Mouse (Mus musculus): ENCODE results near the gene Spdya. TPM values are rescaled to one million over a fixed set of nuclear protein-coding genes. Genes with fewer than 3 reads are reported as not detected.
"Not testable (repeated sequence)": the region's sequence is repeated elsewhere in the genome, so short reads cannot be mapped to it uniquely, and the experiment has no call there.

Spdya gene
- polyA plus RNA-seq, 1 experiment from 2014 or later, result 0.78 TPM

- Histone ChIP-seq H3K4me1 (no peaks in the 10 kb centered on the region), H3K27ac (no peak overlapping the region), H3K9ac (no peak overlapping the region), H3K36me3 (peaks cover 45% of the 10 kb centered on the region), H3K4me2 (no peak overlapping the region), H3K4me3 (replicated peaks) (no peak overlapping the region), H3K27me3 (replicated peaks) (no peaks in the 10 kb centered on the region), H3K9me3 (no peaks in the 10 kb centered on the region)
- ATAC-seq (ENCODE audit: insufficient read depth, low FRiP score, low read depth), result no peak
- 88% methylated on average over 8 of the region's 8 CpGs for WGBS
Measured at GRCm38 (mm10) chr17:71636786-71637185, 84.9 kb downstream of the Spdya start.

GRCm38 (mm10) chr17:71637750-71638265 is 85.9 kb downstream of the Spdya start:
- no peaks in the 10 kb centered on the region for H3K9me3 ChIP-seq
- 82% methylated on average over 4 of the region's 4 CpGs for WGBS
- no peak overlapping the region for H3K4me2 ChIP-seq
- H3K4me1 ChIP-seq, result no peaks in the 10 kb centered on the region
- H3K4me3 ChIP-seq (replicated peaks), result no peak overlapping the region
- no peak overlapping the region for H3K27ac ChIP-seq
- ATAC-seq (ENCODE audit: insufficient read depth, low FRiP score, low read depth), result no peak
- peaks cover 45% of the 10 kb centered on the region for H3K36me3 ChIP-seq
- no peak overlapping the region for H3K9ac ChIP-seq
- H3K27me3 ChIP-seq (replicated peaks), result no peaks in the 10 kb centered on the region

GRCm38 (mm10) chr17:71639056-71639455 is 87.2 kb downstream of the Spdya start:
- peaks cover 38% of the 10 kb centered on the region for H3K36me3 ChIP-seq
- not testable (repeated sequence) for ATAC-seq (ENCODE audit: insufficient read depth, low FRiP score, low read depth)

More at GRCm38 (mm10) chr17:71639056-71639455, 87.2 kb downstream of the Spdya start:
- H3K27me3 ChIP-seq (replicated peaks); H3K4me3 ChIP-seq (replicated peaks); H3K4me1 ChIP-seq; H3K9ac ChIP-seq; H3K4me2 ChIP-seq; H3K27ac ChIP-seq; H3K9me3 ChIP-seq: not testable (repeated sequence)
- WGBS, result 77% methylated on average over 5 of the region's 5 CpGs

Other genes starting within 250 kb of the Spdya start
- gene Emilin2, start 240.1 kb upstream of the Spdya start, polyA plus RNA-seq (2015; fragmentation: Nextera tagmentation; extraction: Ambion mirVana), result 4.7 and 5.9 TPM in 2 replicates
- 3.1 and 3.3 TPM in 2 replicates for gene Gm4707, start 92.1 kb upstream of the Spdya start, polyA plus RNA-seq (2015; fragmentation: Nextera tagmentation; extraction: Ambion mirVana)
- gene Smchd1, start 76.7 kb upstream of the Spdya start, polyA plus RNA-seq (2015; fragmentation: Nextera tagmentation; extraction: Ambion mirVana), result 57.1 and 58.3 TPM in 2 replicates
- gene Ndc80, start 25.2 kb upstream of the Spdya start, polyA plus RNA-seq (2015; fragmentation: Nextera tagmentation; extraction: Ambion mirVana), result 41.2 and 41.3 TPM in 2 replicates
- 74.6 and 76.4 TPM in 2 replicates for gene Wdr43, start 63.8 kb downstream of the Spdya start, polyA plus RNA-seq (2015; fragmentation: Nextera tagmentation; extraction: Ambion mirVana)
- gene Togaram2, start 121.2 kb downstream of the Spdya start, polyA plus RNA-seq (2015; fragmentation: Nextera tagmentation; extraction: Ambion mirVana), result 0.39 and 0.40 TPM in 2 replicates
- not detected in 2 replicates for gene Pcare, start 200.8 kb downstream of the Spdya start, polyA plus RNA-seq (2015; fragmentation: Nextera tagmentation; extraction: Ambion mirVana)
- gene Clip4, start 216.4 kb downstream of the Spdya start, polyA plus RNA-seq (2015; fragmentation: Nextera tagmentation; extraction: Ambion mirVana), result 6.3 and 7.2 TPM in 2 replicates